Mouse (Mus musculus): ENCODE data around the gene Map2k5.

DNA sequence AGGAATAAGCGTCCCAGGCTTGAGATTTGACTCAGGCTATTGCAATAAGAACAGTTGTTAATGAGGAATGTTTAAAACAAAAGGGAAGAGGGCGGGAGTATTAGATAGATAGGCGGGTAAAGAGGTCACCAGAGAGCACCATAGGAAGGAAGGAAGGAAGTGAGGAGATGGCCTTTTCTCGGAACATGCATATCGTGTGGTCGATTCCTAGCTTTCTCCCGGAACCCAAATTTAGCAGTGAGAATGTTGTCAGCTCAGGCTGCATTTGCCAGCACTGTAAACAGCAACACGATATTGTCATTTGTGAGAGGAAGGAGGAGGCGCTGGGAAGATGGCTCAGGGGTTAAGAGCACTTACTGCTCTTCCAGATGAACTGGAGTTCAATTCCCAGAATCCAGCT lies 253.2 kb downstream of the Map2k5 start:
- TF ChIP-seq CTCF (IDR thresholded peaks at IDR 0.05; ENCODE audit: insufficient read depth, low read length) (no peak), POLR2A (IDR thresholded peaks at IDR 0.05; ENCODE audit: borderline replicate concordance, extremely low read depth, low read depth, low read length) (no peak)

Data from lung, adult 2 months (tissue).